Mouse (Mus musculus) forebrain, embryonic 10.5 days (tissue): ENCODE measurements around the gene Arrdc4. TPM values are rescaled to one million over a fixed set of nuclear protein-coding genes. Genes with fewer than 3 reads are reported as not detected.

Experiments
- DNase-seq: peaks from one replicate; pipeline ENCODE4 v3.0.0-alpha.2; 2017; ENCODE audit warnings: low spot score; ENCODE audit errors: extremely low spot score
- H3K27ac ChIP-seq: fragments of 300-500 bp; sonication (generic); 2 replicates; pipeline ENCODE4 v1.5.1; 2016; ENCODE audit warnings: mild to moderate bottlenecking
- H3K27me3 ChIP-seq: fragments of 300-500 bp; sonication (generic); 2 replicates; pipeline ENCODE4 v1.6.1; 2016; ENCODE audit warnings: mild to moderate bottlenecking; ENCODE audit not compliant: poor library complexity, severe bottlenecking
- H3K36me3 ChIP-seq: fragments of 300-500 bp; sonication (generic); replicated peaks from 2 replicates; pipeline ENCODE4 v1.6.1; 2016; ENCODE audit warnings: mild to moderate bottlenecking, moderate library complexity
- H3K4me1 ChIP-seq: fragments of 300-500 bp; sonication (generic); 2 replicates; pipeline ENCODE4 v1.6.1; 2016
- H3K4me3 ChIP-seq: fragments of 300-500 bp; sonication (generic); 2 replicates; pipeline ENCODE4 v1.5.1; 2016; ENCODE audit warnings: mild to moderate bottlenecking, moderate library complexity
- H3K9me3 ChIP-seq: fragments of 300-500 bp; sonication (generic); 2 replicates; pipeline ENCODE4 v1.6.1; 2016; ENCODE audit warnings: mild to moderate bottlenecking, moderate library complexity
- WGBS: fragments of 180-500 bp; shearing (Covaris S2); methylation state at CpG from one replicate; pipeline ENCODE4 v1.1.7; 2016; 5-methylcytosine and 5-hydroxymethylcytosine counted together
- polyA plus RNA-seq: library from polyadenylated mRNA; unstranded; fragments of >200 nt; fragmentation: Nextera tagmentation; extraction: Ambion mirVana; gene quantifications from 2 replicates; pipeline ENCODE4 v1.2.1, GENCODE M21; 2016

Gene Arrdc4
- polyA plus RNA-seq: 12.4 and 12.9 TPM in 2 replicates

DNA sequence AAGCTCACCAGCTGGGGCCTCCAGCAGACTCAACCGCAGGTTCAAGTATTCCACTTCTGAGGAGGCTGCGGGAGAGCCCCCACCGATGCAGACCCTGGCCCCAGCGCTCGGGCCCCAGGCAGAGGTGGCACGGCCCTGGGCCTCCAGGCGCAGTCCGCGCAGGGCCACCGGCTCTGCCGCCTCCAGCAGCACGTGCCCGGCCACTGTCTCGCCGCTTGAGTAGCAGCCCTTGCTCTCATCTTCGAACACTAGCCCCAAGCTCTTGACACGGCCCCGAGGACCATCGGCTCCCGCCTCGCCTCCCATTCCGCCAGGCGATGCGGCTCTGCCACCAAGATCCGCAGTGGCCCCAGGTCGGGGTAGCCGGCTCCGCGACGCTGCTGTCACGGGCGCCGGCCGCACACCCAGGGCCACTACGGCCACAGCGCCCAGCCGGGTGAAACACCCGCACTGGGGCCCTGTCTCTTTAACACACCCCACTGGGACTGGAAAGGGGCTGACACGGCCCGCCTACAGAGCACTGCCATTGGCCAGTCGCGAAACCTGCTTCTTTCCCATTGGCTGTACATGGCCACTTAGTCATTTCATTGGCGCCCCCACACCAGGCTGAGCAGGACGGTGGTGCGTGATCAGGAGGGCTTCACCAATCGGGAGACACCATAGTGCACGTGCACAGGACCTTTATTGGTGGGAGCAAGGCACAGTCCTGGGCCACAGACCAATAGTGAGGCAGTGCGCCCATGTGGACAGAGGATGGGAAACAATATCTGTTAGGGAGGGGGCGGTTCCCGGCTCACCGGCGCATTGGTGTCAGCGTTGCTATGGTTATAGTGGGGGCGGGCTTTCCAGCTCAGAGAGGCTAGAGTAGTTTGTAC is at the start of gene Arrdc4:
TSS of gene Arrdc4 (minus strand) at position 481 of the 875 bp plus-strand sequence.
- DNase-seq: peak; percentile 97
- Histone ChIP-seq H3K36me3 (peaks cover 10% of the 10 kb centered on the region; the same call in 1 of the 2 replicates), H3K27me3 (peaks cover 9% of the 10 kb centered on the region; the same call in 1 of the 2 replicates), H3K9me3 (no peaks in the 10 kb centered on the region), H3K4me1 (peaks cover 28% of the 10 kb centered on the region), H3K27ac (peak within 1 kb of the TSS; percentile 86), H3K4me3 (peak within 1 kb of the TSS; percentile 83)
- under 1% methylated on average over 54 of the region's 54 CpGs for WGBS

DNA sequence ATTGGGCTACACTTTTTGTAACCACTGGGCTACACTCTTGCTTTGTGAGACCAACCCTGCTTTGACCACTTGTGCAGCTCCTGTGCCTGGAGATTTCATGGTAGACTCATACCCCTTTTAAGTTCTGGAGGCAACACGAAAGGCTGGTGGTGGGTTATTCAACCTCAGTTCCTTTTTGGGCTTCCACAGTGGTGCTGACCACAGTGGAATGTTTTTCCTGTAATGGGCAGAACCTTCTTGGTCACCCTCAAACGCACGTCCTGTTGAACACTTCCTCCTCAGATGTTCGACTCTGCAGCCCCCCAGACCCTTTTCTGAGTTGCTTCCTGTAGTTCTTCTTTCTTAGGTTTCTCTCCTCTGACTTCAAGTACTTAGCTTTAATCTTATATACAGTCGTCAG is 46.5 kb upstream of the Arrdc4 start:
- Histone ChIP-seq H3K27me3 (no peaks in the 10 kb centered on the region), H3K36me3 (no peaks in the 10 kb centered on the region), H3K4me3 (no peak overlapping the region), H3K27ac (no peak overlapping the region), H3K4me1 (no peaks in the 10 kb centered on the region), H3K9me3 (no peaks in the 10 kb centered on the region)
- DNase-seq: no peak
- 82% methylated on average over 5 of the region's 5 CpGs for WGBS

DNA sequence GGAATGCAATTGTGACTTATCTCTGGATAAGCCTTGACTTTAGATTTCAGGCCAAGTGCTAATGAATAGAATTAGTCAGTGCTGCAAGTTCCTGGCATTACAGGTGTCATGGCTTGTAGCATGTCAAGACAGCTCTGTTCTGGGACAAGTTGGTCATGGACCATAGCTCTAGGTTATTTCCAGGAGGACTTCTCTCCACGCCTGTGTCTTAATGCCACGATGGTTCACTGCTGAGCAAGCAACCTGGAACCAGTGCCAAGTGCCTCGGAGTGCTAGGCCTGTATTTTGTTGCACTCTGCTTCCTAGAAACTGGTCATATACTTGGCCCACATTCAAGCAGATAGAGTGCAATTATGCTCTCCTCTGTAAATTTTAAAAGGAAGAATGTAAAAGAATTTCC is 39.7 kb upstream of the Arrdc4 start:
- no peak overlapping the region for H3K27ac ChIP-seq
- 95% methylated on average over 3 of the region's 3 CpGs for WGBS

DNA sequence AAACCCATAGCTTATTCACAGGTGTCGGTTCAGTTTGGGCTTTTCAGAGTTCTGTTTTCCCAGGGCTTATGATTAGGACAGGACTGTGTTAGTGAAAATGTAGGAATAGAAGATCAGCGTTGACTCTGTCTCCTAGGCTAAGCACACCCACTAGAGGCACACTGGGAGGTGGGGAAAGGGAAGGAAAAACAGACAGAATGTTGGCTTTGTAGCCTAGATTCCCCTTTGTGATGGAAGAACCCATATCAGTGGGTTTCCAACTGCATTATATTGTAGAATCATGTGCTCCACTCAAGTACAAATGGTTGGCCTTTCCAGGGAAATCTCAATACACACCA is 22.7 kb upstream of the Arrdc4 start:
- 80% methylated on average over 2 of the region's 2 CpGs for WGBS
- Histone ChIP-seq H3K27ac (no peak overlapping the region), H3K4me3 (no peak overlapping the region), H3K36me3 (no peaks in the 10 kb centered on the region), H3K9me3 (no peaks in the 10 kb centered on the region), H3K27me3 (no peaks in the 10 kb centered on the region), H3K4me1 (no peaks in the 10 kb centered on the region)
- no peak for DNase-seq

More for the DNA sequence above, 39.7 kb upstream of the Arrdc4 start:
- Histone ChIP-seq H3K9me3 (no peaks in the 10 kb centered on the region), H3K36me3 (no peaks in the 10 kb centered on the region), H3K27me3 (no peaks in the 10 kb centered on the region), H3K4me1 (no peaks in the 10 kb centered on the region), H3K4me3 (no peak overlapping the region)
- no peak for DNase-seq

DNA sequence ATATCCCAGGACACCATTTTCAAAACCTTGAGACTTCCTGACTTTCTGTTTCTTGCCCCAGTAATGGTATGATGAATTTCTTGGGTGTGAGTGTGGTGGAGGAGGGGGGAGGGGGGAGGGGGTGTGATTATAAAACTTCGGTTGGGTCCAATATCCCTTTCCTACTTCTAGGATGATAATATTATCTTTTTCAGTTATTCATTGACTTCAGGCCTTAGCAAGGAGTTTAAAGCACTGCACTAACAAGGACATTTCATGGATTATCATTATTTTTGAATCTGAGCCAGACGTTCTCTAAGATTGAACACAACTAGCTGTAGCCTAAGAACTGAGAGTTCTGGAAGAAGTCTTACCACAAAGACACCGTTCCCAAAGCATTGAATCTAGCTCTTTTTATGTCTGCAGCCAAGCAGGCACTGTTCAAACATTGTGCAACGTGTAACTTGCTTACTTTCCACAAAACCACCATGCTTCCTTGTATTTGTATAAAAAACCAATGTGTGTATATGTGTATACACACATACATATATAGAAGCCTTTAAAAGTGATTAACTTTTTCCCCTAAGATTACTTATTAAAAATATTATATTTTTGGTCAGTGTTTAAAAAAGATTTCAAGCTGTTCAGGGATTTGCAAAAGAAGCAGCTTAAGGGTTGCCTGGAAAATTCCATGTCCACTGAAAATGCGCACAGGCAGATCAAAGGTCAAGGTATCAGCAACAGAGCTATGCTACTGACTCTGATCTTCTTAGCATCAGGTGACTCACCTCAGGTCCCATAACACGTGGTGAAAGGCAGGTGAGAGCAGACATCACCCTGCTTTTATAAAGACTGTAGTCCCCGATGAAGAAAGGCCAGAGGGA is 22.1 kb upstream of the Arrdc4 start:
- WGBS: 80% methylated on average over 7 of the region's 7 CpGs
- H3K4me3 ChIP-seq: no peak overlapping the region
- H3K27ac ChIP-seq: no peak overlapping the region
- no peaks in the 10 kb centered on the region for H3K27me3 ChIP-seq
- no peaks in the 10 kb centered on the region for H3K36me3 ChIP-seq
- DNase-seq: no peak
- H3K4me1 ChIP-seq: no peaks in the 10 kb centered on the region
- H3K9me3 ChIP-seq: no peaks in the 10 kb centered on the region

DNA sequence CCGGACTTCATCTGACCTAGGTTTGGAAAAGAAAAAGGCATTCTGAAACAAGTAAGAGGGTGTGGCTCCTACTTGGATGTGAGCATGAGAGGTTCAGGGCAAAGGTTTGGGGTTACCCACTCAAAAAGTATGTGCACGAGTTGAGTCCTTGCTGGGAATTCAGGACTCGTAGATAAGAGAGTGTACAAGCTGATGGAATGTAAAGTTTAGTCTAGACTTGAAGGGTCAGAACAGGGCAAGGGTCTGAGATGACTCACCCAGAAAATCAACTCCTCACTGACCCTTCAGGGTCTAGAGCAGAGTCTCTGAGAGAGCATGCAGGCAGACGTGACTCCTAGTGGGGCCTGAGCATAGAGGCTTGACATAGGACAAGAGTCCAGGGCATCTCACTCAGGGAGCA is 16.9 kb upstream of the Arrdc4 start:
- no peak overlapping the region for H3K4me3 ChIP-seq

DNA sequence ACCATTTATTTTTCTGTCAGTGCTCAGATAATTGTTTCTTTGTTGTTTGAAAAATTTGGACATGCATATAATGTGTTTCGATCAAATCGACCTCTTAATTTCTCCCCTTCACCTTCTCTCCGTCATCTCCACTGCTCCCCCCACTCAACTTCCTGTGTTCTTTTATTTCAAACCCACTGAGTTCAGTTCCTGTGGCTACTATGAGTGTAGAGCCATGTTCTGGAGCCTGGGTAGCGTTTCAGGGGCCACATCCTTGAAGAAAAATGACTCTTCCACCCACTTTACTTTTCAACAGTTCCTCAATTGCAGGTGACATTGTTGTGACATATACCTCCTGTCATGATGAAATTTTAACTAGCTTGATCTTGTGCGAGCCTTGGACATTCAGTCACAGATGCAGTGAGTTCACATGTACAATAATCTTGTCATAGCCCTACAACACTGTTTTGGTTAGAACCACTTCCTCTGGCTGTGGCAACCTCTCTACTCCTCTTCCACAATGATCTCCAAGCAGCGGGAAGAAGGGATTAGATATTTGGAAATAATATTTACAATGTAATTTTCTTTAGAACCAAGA is 10.2 kb upstream of the Arrdc4 start:
- H3K4me1 ChIP-seq: peaks cover 5% of the 10 kb centered on the region; the same call in 1 of the 2 replicates
- WGBS: 88% methylated on average over 6 of the region's 6 CpGs
- no peak overlapping the region for H3K27ac ChIP-seq

More for the DNA sequence above, 16.9 kb upstream of the Arrdc4 start:
- Histone ChIP-seq H3K4me1 (peaks cover 1% of the 10 kb centered on the region; the same call in 1 of the 2 replicates), H3K36me3 (no peaks in the 10 kb centered on the region), H3K27me3 (peaks cover 29% of the 10 kb centered on the region), H3K27ac (no peak overlapping the region), H3K9me3 (no peaks in the 10 kb centered on the region)
- DNase-seq: no peak
- 88% methylated on average over 4 of the region's 4 CpGs for WGBS

DNA sequence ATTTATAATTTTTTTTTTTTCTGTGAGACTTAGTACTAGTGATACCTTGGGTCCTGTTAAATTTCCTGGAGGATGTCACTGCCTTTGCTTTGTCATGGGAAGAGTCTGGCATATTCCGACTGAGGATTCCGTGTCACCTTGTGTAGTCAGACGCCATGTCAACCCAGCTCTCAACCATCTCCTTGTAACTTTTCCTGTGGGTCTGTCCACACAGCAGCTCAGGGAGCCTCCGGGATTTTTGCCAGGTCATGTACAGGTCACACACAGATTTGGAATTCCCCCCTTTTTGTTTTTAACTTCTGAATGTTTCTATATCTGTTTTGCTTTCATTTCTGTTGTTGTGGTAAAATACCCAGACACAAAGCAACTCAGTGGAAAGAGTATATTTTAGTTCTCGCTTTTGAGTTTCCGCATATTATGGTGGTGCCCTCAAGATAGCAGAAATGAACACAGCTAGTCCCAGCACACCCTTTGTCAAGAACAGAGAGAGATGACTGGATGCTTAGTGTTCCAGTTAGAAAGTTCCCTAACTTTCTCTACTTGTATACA is 7.7 kb upstream of the Arrdc4 start:
- peaks cover 3% of the 10 kb centered on the region; the same call in 1 of the 2 replicates for H3K9me3 ChIP-seq
- H3K4me1 ChIP-seq: peaks cover 5% of the 10 kb centered on the region; the same call in 1 of the 2 replicates
- peaks cover 47% of the 10 kb centered on the region for H3K27me3 ChIP-seq
- WGBS: 91% methylated on average over 6 of the region's 6 CpGs
- no peaks in the 10 kb centered on the region for H3K36me3 ChIP-seq
- DNase-seq: no peak
- no peak overlapping the region for H3K27ac ChIP-seq
- no peak overlapping the region for H3K4me3 ChIP-seq

More for the DNA sequence above, 10.2 kb upstream of the Arrdc4 start:
- H3K36me3 ChIP-seq: no peaks in the 10 kb centered on the region
- DNase-seq: no peak
- H3K27me3 ChIP-seq: peaks cover 60% of the 10 kb centered on the region
- no peak overlapping the region for H3K4me3 ChIP-seq
- H3K9me3 ChIP-seq: peaks cover 3% of the 10 kb centered on the region; the same call in 1 of the 2 replicates

DNA sequence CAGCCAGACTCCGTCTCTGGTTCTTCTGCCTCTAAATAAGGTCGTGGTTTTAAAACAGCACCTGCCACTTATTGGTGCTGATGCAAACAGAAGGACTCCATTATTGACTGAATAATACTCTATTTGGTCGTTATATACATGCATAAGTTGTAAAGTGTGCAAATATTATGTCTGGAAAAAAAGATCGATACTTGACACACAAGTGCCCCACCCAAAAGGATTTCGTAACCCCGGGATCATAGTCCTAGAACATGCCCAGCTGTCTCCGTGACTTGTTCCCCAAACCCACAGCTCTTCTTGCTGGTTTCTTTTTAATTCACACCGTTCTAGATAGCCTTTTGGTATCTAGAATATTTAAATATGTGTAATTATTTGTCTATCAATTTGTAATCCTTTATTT is 878 bp upstream of the Arrdc4 start:
- peaks cover 12% of the 10 kb centered on the region; the same call in 1 of the 2 replicates for H3K27me3 ChIP-seq
- H3K4me3 ChIP-seq: peak overlapping the region; percentile 83
- H3K4me1 ChIP-seq: peaks cover 28% of the 10 kb centered on the region
- H3K36me3 ChIP-seq: 0 out of 2 replicates have a peak, but pooled peaks cover under 1% of the 10 kb centered on the region
- H3K9me3 ChIP-seq: no peaks in the 10 kb centered on the region
- no peak for DNase-seq
- 75% methylated on average over 8 of the region's 8 CpGs for WGBS
- H3K27ac ChIP-seq: 0 out of 2 replicates have a peak overlapping the region, but pooled peaks have one; percentile 35

DNA sequence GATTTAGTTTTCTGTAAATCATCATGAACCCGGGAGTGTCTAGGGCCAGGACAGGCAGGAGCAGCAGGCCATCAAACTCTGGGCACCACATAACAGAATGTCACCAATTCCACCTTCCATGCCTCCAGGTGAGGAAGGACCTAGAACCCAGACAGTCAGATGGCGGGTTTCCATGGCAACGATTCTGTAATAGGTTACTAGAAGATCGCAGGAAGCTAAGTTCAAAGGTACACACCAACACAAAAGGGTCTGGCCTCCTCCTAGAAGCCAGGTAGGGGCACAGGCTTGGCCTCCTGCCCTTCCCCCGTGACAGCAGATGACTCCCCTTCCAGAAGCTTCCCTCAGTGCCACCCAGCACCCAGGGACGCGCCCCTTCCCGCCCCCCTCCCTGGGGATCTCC is 680 bp downstream of the Arrdc4 start:
- peaks cover 9% of the 10 kb centered on the region; the same call in 1 of the 2 replicates for H3K27me3 ChIP-seq
- no peak for DNase-seq
- H3K9me3 ChIP-seq: no peaks in the 10 kb centered on the region
- peak overlapping the region; percentile 86 for H3K27ac ChIP-seq
- 26% methylated on average over 8 of the region's 8 CpGs for WGBS
- H3K36me3 ChIP-seq: peaks cover 13% of the 10 kb centered on the region; the same call in 1 of the 2 replicates
- H3K4me3 ChIP-seq: peak overlapping the region; percentile 83
- peaks cover 28% of the 10 kb centered on the region for H3K4me1 ChIP-seq

DNA sequence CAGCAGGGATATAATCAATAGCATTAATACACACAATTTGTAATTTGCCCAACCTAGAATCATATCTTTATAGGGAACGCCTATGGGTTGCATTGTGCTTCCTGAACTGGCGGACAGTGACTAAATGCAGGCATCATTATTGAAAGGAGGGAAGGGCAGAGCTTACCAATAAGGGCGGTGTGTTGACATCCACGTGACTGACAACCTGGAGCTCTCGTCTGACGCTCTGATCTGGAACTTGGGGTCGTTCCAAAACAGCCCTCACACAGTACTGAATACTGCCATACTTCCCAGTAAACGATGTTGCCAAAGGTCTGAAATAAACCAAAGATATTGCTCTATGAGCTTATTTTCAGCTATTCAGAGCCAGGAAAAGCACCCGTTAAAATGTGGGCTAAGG is 4.4 kb downstream of the Arrdc4 start:
- H3K36me3 ChIP-seq: peaks cover 50% of the 10 kb centered on the region
- H3K27ac ChIP-seq: no peak overlapping the region
- H3K9me3 ChIP-seq: no peaks in the 10 kb centered on the region
- no peak overlapping the region for H3K4me3 ChIP-seq
- WGBS: 88% methylated on average over 9 of the region's 9 CpGs
- no peak for DNase-seq
- H3K27me3 ChIP-seq: no peaks in the 10 kb centered on the region
- H3K4me1 ChIP-seq: peaks cover 24% of the 10 kb centered on the region

DNA sequence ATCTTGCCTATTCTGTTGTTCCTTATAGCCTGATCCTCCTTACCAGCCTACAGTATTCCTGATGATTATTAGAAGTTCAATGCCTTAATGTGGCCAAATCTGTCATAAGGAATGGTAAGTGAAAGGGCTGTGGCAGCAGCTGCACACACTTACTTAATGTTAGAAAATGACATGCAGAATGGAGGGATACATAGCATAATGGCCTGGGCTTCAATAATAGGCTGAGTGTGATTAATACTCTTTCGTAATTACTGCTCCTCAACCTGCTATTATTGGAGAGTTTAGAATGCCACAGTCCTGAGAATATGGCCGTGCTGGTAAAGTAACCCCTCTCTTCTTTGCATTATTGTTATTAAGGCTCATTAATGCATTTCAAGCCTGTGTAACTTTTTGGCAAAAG is 4.8 kb downstream of the Arrdc4 start:
- 90% methylated on average over 2 of the region's 2 CpGs for WGBS
- H3K4me3 ChIP-seq: no peak overlapping the region
- no peaks in the 10 kb centered on the region for H3K27me3 ChIP-seq
- H3K4me1 ChIP-seq: peaks cover 20% of the 10 kb centered on the region
- no peak for DNase-seq
- H3K9me3 ChIP-seq: no peaks in the 10 kb centered on the region
- no peak overlapping the region for H3K27ac ChIP-seq
- H3K36me3 ChIP-seq: peaks cover 54% of the 10 kb centered on the region
